Mouse (Mus musculus) monocyte, adult 2 months (primary cell): ENCODE results near the gene Adam19.

Experiments used
- DNase-seq, 2 experiments: peaks; one replicate each; pipeline ENCODE4 v3.0.0; 2022; ENCODE audit warnings: low spot score in 2 of 2, low read depth in 1 of 2

The Adam19 gene

DNA sequence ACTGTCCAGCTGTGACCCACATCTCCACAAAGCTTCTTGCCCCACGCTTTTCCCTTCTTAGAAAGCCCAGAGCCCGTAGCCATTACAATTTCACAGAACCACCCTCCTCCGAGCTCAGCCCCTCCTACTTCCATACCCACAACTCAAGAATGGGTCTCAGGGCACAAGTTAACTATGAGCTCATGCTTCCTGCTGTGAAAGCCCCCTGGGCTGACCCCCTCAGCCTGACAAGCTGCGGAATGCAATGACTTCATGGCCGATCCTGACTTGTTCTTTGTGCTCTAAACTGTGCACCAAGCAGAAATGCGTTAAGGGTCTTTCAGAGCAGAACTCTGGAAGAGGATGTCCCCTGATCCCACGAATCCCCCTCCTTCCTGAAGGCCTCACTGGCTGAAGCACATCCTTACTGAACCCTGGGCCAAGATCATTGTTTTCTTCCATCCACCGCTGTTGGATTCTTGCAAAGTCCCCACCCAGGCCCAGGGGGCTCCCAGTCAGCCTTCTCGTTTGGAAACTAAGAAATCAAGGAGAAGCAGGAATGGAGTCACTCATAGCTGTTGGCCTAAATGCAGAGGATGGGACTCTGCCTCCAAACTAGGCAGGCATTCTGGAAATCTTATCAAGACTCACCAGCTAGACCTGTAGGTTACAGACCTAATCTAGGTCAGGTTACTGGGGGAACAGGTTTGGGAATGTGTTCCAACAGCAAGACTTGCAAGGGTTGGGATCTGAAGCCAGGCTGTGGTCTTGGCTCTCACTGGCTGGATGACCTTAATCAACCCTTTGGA is 39.9 kb downstream of the Adam19 start:
- DNase-seq: no peak

DNA sequence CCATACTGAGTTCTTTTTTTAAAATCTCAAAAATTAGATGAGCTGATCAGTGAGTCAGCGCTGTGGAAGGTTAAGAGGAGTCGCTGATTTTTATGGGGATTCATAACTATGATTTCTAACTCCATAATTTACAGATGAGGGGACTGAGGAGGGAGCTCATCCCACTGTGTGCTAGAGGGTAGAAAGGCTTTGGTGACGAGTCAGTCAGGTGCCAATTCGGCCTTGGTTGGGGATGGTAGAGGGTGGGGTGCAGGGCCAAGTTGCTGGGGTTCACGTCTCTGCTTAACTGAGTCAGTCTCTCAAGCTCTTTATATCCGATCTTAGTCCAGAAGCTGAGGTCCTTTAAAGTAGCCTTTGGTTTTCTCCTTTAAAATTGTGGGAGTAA is 40.5 kb downstream of the Adam19 start:
- no peak for DNase-seq

GRCm38 (mm10) chr11:46097062-46097461 is 41.3 kb downstream of the Adam19 start:
- DNase-seq: no peak

DNA sequence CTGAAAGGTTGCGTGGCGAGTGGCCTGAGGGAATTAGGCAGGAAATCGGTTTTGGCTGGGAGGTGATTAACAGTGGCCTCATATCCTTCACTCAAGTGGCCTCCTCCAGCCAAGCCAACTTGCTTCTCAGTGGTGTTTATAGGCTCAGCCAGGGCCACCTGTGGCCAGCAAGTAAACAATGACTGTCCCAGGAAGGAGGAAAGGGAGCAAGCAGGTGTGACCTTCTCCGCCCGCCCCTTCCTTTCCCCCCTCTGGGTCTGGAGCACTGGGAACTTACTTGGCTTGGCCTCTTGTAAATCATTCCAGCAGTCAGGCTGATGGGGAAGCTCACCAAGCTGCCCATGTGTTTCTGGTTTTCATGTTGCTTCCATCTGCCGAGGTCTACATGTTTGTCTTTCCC is 46.3 kb downstream of the Adam19 start:
- DNase-seq: no peak

- no peak for DNase-seq
Measured at GRCm38 (mm10) chr11:46107046-46107445, 51.3 kb downstream of the Adam19 start.

DNA sequence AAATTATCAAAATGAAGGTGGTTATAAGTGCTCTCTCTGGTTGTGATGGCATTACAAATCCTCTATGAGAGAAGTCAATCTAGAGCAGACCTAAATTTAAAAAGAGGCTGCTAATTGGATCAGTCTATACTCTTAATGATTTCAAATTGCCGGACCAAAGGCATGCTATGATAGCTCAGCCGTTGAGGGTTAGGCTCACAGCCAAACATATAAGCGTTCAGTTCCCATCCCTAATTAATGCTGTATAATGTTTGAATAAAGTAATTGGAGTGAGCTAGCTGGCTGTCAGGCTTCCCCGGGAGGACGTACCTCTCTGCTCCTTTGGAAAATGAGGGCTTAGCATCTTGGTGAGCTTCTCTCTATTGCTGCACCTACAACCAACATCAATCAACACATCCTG is 53.4 kb downstream of the Adam19 start:
- DNase-seq: no peak

DNA sequence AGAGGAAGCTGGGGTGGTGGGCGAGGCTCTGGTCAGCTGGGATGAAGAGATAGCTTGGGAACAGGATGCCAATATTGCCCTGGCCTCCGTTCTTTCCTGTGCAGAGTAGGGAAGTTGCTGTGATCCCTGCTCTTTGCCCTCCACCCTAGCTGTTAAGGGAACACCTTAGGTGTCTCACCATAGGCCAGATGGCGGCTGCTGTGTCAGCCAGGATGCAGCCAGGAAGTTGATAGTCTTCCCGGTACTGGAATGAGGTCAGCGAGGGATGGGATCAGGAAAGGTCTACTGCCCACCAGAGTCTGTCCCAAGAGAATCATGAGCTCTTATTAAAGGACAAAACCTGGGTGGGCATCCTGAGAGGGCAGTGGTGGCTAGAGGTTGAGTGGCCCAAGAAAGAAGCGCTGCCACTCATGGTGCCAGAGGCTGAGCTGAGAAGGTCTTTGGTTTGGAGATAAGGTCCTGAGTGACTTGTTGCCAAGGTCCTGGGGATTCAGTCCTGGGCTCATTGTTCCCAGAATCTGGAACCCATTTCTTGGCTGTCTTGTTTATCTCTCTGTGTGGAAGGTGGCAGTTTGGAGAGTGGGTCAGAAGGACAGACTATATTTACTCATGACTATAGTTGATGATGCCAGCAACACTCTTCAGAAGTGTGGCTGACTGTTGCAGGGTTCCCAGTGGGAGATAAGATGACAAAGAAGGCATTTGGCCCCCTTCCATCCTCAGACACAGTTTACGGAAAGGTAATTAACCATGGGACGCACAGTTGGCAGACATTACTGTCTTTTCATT is 54.6 kb downstream of the Adam19 start:
- DNase-seq: no peak

DNA sequence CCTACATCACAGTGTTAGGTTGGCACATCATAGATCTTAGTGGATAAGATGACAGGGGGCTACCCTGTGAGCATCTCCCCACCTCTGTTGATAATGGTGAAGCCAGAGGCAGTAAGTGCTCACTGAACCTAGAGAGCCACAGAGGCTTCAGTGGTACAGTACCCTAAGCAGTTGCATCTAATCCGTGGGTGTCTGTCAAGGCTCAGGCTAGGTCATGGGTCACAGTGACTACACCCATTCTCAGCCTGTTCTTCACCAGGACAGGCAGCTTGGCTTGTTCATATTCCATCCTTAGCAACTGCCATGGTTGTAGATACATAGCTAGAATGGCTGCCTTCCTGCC is 55.1 kb downstream of the Adam19 start:
- DNase-seq: no peak

GRCm38 (mm10) chr11:46113211-46113610 is 57.4 kb downstream of the Adam19 start:
- no peak for DNase-seq

GRCm38 (mm10) chr11:46114221-46114620 is 58.4 kb downstream of the Adam19 start:
- no peak for DNase-seq

DNA sequence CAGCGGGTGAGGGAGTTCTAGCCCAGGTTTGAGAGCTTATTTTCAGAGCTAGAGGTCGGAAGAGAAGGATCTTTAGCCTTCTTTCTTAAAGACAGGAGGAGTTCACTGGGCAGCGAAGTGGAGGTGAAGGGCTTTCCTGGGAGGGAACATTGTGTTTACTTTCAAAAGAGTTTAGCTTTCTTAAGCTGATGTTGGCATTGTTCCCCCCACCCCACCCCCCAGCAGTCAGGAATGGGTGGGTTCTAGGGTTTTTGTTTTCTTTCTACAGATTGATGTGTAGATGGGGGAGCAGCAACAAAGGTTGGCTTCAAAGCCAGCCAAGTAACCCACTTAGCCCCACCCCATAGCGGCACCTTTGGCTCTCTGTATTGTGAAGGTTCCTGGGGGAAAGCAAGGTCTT is 59.2 kb downstream of the Adam19 start:
- DNase-seq: no peak

- DNase-seq: no peak
Measured at GRCm38 (mm10) chr11:46115411-46116173, 59.8 kb downstream of the Adam19 start.

GRCm38 (mm10) chr11:46116510-46116909 is 60.7 kb downstream of the Adam19 start:
- no peak for DNase-seq

DNA sequence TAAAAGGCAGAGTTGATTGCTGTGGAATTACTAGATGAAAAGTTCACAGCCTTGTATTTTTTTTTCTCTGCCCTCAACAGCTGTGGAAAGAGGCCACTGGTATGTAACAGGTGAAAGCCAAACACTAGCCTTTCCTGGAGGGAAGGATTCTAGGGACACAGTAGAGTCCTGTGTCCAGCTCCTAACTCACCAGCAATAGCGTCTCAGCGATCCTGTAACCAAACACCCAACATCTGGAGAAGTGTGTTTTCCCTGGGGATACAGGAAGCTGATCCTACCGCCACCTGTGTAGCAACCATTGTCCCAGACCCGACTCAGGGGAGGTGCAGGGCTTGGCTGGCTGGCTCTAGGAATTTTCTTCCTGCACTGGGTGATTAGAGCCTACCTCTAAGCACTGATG is 63.8 kb downstream of the Adam19 start:
- no peak for DNase-seq

DNA sequence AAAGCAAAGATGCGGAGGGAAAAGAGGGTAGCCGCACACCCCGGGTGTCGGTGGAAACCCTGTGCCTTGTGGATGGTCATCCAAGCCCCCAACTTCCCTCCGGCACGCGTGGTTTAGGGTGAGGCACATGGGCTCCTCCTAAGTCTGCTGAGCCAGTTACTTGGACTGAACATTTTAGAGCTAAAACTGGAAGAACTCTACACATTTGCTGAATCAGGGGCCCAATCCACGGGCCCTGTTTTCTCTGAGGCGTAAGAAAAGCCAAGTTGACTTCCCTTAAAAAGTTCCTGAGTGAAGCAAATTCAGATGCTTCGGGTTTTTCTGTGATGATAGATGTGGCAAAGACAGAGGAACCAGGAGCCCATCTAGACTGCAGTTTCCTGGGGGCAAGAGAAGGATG is 64.3 kb downstream of the Adam19 start:
- no peak for DNase-seq

DNA sequence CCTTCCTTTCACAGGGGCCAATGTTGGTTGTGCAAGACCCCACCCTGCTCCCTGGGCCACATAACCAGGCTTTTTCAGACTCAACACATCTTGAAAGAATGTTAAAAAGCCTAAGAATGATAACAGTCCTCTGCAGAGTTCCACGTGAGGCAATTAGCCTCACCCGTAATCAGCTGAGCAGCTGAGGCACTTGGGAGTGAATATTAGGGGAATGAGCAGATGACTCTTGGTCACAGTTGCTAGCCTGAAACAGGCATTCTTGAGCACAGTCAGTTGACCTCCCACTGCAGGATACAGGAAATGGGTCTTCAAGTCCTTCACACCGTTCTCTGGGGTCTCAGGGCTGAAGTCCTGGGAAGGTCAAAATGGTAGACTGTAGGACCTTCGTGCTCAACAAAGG is 65.9 kb downstream of the Adam19 start:
- DNase-seq: no peak

- no peak for DNase-seq
Measured at GRCm38 (mm10) chr11:46122875-46123274, 67.1 kb downstream of the Adam19 start.

DNA sequence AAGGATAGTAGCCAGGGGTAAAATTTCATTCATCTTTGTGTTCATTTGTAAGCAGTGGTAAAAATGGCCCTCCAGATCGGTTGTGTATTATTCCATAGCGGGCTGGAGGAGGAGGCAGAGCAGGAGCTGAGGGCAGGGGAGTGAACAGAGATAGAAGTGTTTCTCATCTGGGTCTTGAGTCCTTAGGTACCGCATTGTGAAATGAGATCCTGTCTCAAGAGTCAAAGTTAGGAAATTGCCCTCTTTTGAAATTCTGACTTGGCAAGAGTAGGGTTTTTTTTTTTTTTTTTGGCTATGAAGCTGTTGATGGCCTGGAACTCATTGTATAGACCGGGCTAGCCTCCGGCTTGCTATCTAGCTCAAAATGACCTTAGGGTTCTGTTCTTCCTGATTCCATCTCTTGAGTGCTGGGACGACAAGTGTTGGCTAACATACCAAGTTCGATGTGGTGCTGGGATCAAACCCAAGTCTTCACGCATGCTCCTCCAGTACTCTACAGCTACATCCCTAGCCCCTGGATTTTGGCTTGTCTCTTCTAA is 67.6 kb downstream of the Adam19 start:
- no peak for DNase-seq

DNA sequence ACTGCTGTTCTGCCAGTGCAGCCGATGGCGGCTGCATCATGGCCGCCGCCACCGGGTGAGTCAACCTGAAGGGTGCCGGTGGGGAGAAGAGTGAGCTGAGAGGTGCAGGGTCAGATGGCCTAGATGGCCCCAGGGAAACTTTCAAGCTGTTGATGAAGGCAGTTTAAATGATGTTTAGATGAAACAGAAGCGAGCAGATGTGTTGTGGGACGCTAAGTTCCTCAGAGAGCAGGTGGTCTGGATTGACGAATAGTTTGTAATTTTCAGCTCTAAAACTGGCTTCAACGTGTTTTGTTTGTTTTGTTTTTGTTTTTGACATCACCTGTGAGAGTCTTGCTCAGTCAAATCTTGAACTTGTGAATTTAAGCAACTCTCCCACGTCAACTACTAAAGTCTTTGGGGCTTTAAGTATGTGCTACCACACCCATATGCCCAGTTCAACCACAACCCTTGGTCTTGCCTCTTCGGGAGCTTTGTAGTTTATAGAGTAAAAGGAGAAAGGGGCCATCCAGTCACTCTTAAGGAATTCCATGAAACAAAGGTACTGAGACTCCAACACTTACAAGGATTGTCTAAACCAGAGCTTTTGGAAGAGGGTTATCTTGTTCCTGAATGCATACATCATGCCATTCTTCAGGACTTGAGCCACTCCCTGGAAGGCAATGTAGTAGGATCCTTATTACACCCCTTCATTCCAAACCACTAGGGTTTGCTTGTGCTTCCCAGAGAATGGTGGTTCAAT is 69.5 kb downstream of the Adam19 start:
- no peak for DNase-seq

GRCm38 (mm10) chr11:46125835-46126229 is 70.0 kb downstream of the Adam19 start:
- no peak for DNase-seq

DNA sequence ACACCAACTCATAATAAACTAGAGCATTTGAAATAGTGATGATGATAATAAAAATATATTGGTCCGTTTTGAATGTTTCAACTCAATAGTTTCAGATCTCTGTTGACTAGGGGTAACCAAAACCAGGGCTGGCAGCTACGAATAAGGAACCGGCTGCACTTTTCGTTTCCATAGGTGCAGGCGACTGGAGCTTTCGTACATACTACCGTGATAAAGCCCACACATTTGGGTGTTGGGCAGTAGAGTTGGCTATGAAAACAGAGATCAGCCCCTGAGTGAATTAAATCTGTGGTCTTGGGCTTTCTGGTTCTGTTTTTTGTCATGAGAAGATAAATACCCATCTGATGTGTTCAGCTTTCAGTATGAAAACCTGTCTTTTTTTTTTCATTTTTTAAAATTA is 70.5 kb downstream of the Adam19 start:
- no peak for DNase-seq
